In genomic region chr6:93445124-93445523, GRCm38 (mm10) we compare ENCODE assay signal across 8 mouse cellular contexts.
DNase-seq lines count a peak whose midpoint lies in the region; TF ChIP-seq lines count a peak whose summit lies in the region.

No protein-coding gene starts in this region.

- 52% methylated on average over 5 of the region's 5 CpGs for WGBS in small intestine, adult 2 months

- TF ChIP-seq POLR2A in small intestine, adult 2 months (IDR thresholded peaks at IDR 0.05; ENCODE audit: low read depth, low read length) = no peak

- H3K36me3 ChIP-seq in small intestine, adult 2 months (ENCODE audit: control insufficient read depth, insufficient read depth, low read length) = no peaks in the 10 kb centered on the region

- peak overlapping the region; percentile 50 for H3K4me3 ChIP-seq in gastrocnemius, adult 2 months
- no peak overlapping the region for H3K4me3 ChIP-seq in small intestine, adult 2 months (ENCODE audit: low read depth, low read length)

- no peak for DNase-seq in gastrocnemius, adult 2 months
- no peak for DNase-seq in gastrocnemius, postnatal 10 days
- DNase-seq in right cerebral cortex, adult 18-20 months = peak; percentile 24
- DNase-seq in right cerebral cortex, postnatal 36 days (ENCODE audit: low spot score in 2 of 2) = no peak
- DNase-seq in heart, postnatal 4 days = peak; percentile 49
- DNase-seq in cerebellum, adult 8-10 months = no peak
- DNase-seq in right cerebral cortex, postnatal 4 days = no peak

- peak; percentile 72 for TF ChIP-seq CTCF in gastrocnemius, adult 2 months (IDR thresholded peaks at IDR 0.05)
- TF ChIP-seq CTCF in small intestine, adult 2 months (IDR thresholded peaks at IDR 0.05; ENCODE audit: extremely low read depth, insufficient read length, insufficient replicate concordance, low read depth, low read length) = no peak

- intact Hi-C loops in gastrocnemius, adult 2 months (cut with DNase I) = loop anchor here (1.0 to 10.0 kb wide), 3 partner anchors 290 to 658 kb away; partner anchors contain the start of gene Adamts9

- no peaks in the 10 kb centered on the region for H3K27me3 ChIP-seq in small intestine, adult 2 months (ENCODE audit: control insufficient read depth, insufficient read depth, low read length)

- H3K4me1 ChIP-seq in small intestine, adult 2 months (ENCODE audit: control insufficient read depth, insufficient read depth, insufficient read length, low read length) = no peaks in the 10 kb centered on the region

- H3K27ac ChIP-seq in gastrocnemius, adult 2 months = peak overlapping the region; percentile 52
- H3K27ac ChIP-seq in small intestine, adult 2 months (ENCODE audit: insufficient read depth, low read depth, low read length) = peak overlapping the region; percentile 66

Comparison
In these comparisons a context has a peak if more than half of its experiments do, and no peak if none do; other contexts are left out.
1. DNase-seq: peak in right cerebral cortex, adult 18-20 months (single experiment) and heart, postnatal 4 days (single experiment); none in gastrocnemius, adult 2 months (single experiment), gastrocnemius, postnatal 10 days (single experiment), right cerebral cortex, postnatal 36 days (0 of 2), cerebellum, adult 8-10 months (single experiment) and right cerebral cortex, postnatal 4 days (single experiment).